In genomic region chr16:51925639-51926038, GRCm38 (mm10) we compare ENCODE assay signal across 26 mouse cellular contexts.
"Had no signal": no experiment of that assay in that cellular context is flagged by ENCODE, and none has a peak within 500 bp of the region (broad histone marks: within the 10 kb centered on the region; RNA-seq: fewer than 3 reads in every experiment).

No protein-coding gene starts in this region.

- H3K4me2 ChIP-seq: embryonic facial prominence, embryonic 12.5 days; embryonic facial prominence, embryonic 13.5 days; embryonic facial prominence, embryonic 15.5 days; forebrain, embryonic 12.5 days; forebrain, embryonic 13.5 days; forebrain, embryonic 15.5 days had no signal

- H3K36me3 ChIP-seq: embryonic facial prominence, embryonic 10.5 days; embryonic facial prominence, embryonic 12.5 days; embryonic facial prominence, embryonic 13.5 days; embryonic facial prominence, embryonic 15.5 days; forebrain, embryonic 10.5 days; forebrain, embryonic 12.5 days; forebrain, embryonic 15.5 days; heart, embryonic 10.5 days had no signal

- H3K27ac ChIP-seq: embryonic facial prominence, embryonic 10.5 days; embryonic facial prominence, embryonic 12.5 days; embryonic facial prominence, embryonic 13.5 days; embryonic facial prominence, embryonic 15.5 days; forebrain, embryonic 10.5 days; forebrain, embryonic 12.5 days; forebrain, embryonic 13.5 days; forebrain, embryonic 15.5 days; gastrocnemius, adult 2 months; heart, adult 2 months; heart, embryonic 10.5 days had no signal

- H3K9ac ChIP-seq: embryonic facial prominence, embryonic 12.5 days; embryonic facial prominence, embryonic 13.5 days; embryonic facial prominence, embryonic 15.5 days; forebrain, embryonic 12.5 days; forebrain, embryonic 13.5 days; forebrain, embryonic 15.5 days; forebrain, postnatal 0 days had no signal

- DNase-seq: cerebellum, adult 8-10 months; cerebellum, postnatal 14 days; cerebellum, postnatal 25 days; cerebellum, postnatal 36 days; embryo, embryonic 11 days; forebrain, postnatal 0 days; gastrocnemius, adult 2 months; gastrocnemius, postnatal 10 days; gastrocnemius, postnatal 14 days; gastrocnemius, postnatal 25 days; gastrocnemius, postnatal 36 days; heart, adult 11 months; heart, adult 18-20 months; heart, adult 2 months had no signal

- H3K4me3 ChIP-seq: embryonic facial prominence, embryonic 10.5 days; embryonic facial prominence, embryonic 12.5 days; embryonic facial prominence, embryonic 13.5 days; embryonic facial prominence, embryonic 15.5 days; erythroblast, embryonic 14.5 days; forebrain, embryonic 10.5 days; forebrain, embryonic 12.5 days; forebrain, embryonic 13.5 days; forebrain, embryonic 15.5 days; gastrocnemius, adult 2 months; heart, adult 2 months; heart, embryonic 10.5 days had no signal

- H3K27me3 ChIP-seq: embryonic facial prominence, embryonic 12.5 days; embryonic facial prominence, embryonic 13.5 days; embryonic facial prominence, embryonic 15.5 days; forebrain, embryonic 12.5 days; forebrain, embryonic 13.5 days; forebrain, embryonic 15.5 days had no signal

- ATAC-seq: forebrain, embryonic 13.5 days; forebrain, embryonic 14.5 days; forebrain, embryonic 15.5 days; forebrain, embryonic 16.5 days; forebrain, postnatal 0 days had no signal

- H3K4me1 ChIP-seq: embryonic facial prominence, embryonic 10.5 days; embryonic facial prominence, embryonic 12.5 days; embryonic facial prominence, embryonic 13.5 days; embryonic facial prominence, embryonic 15.5 days; forebrain, embryonic 10.5 days; forebrain, embryonic 12.5 days; forebrain, embryonic 13.5 days; forebrain, embryonic 15.5 days; heart, embryonic 10.5 days had no signal

- H3K9me3 ChIP-seq: embryonic facial prominence, embryonic 10.5 days; embryonic facial prominence, embryonic 12.5 days; embryonic facial prominence, embryonic 13.5 days; embryonic facial prominence, embryonic 15.5 days; forebrain, embryonic 10.5 days; forebrain, embryonic 12.5 days; forebrain, embryonic 13.5 days; forebrain, embryonic 15.5 days; heart, embryonic 10.5 days had no signal
